ENCODE assay signal across 18 mouse cellular contexts in genomic region chr1:121511186-121511585, GRCm38 (mm10). TPM values are rescaled to one million over a fixed set of nuclear protein-coding genes. Genes with fewer than 3 reads are reported as not detected.
"Had no signal": no experiment of that assay in that cellular context is flagged by ENCODE, and none has a peak within 500 bp of the region (broad histone marks: within the 10 kb centered on the region; RNA-seq: fewer than 3 reads in every experiment).

No protein-coding gene starts in this region.

- H3K36me3 ChIP-seq: limb, embryonic 15.5 days; liver, embryonic 12.5 days; neural tube, embryonic 12.5 days had no signal

- H3K9ac ChIP-seq: limb, embryonic 15.5 days; liver, embryonic 12.5 days; midbrain, embryonic 13.5 days; neural tube, embryonic 12.5 days had no signal

- H3K27ac ChIP-seq: left cerebral cortex, adult 2 months; limb, embryonic 15.5 days; liver, embryonic 12.5 days; midbrain, embryonic 13.5 days; neural tube, embryonic 12.5 days had no signal

- H3K4me1 ChIP-seq: limb, embryonic 15.5 days; liver, embryonic 12.5 days; midbrain, embryonic 13.5 days; neural tube, embryonic 12.5 days had no signal

- DNase-seq: kidney, postnatal 14 days; right cerebral cortex, postnatal 4 days; spleen, adult 18-20 months; thymus, adult 2 months; thymus, postnatal 25 days had no signal

- ATAC-seq: liver, embryonic 12.5 days; midbrain, embryonic 13.5 days had no signal

- H3K9me3 ChIP-seq: limb, embryonic 15.5 days; liver, embryonic 12.5 days; midbrain, embryonic 13.5 days; neural tube, embryonic 12.5 days had no signal

- H3K4me2 ChIP-seq: limb, embryonic 15.5 days; liver, embryonic 12.5 days; midbrain, embryonic 13.5 days; neural tube, embryonic 12.5 days had no signal

- H3K27me3 ChIP-seq: limb, embryonic 15.5 days; liver, embryonic 12.5 days; midbrain, embryonic 13.5 days; neural tube, embryonic 12.5 days had no signal

- H3K4me3 ChIP-seq: left cerebral cortex, adult 2 months; limb, embryonic 15.5 days; liver, embryonic 12.5 days; midbrain, embryonic 13.5 days; myocyte; neural tube, embryonic 12.5 days had no signal

RNA-seq across cellular contexts. Expression of gene Htr5b, which starts 17.1 kb away (rescaled TPM):
- total RNA-seq: megakaryocyte-erythroid progenitor cell, adult 5-6 weeks; neutrophil, adult 5-6 weeks had no signal
- polyA plus RNA-seq: large intestine, adult 2 months; liver, embryonic 12.5 days; liver, embryonic 16.5 days; lung, embryonic 16.5 days; myocyte; stomach, embryonic 14.5 days; thymus, adult 2 months; urinary bladder, adult 2 months had no signal
